Mouse (Mus musculus): Measurements from ENCODE around the gene Lyrm1.

Lyrm1 gene

GRCm38 (mm10) chr7:119895639-119896512, at the start of gene Lyrm1, which contains the start of gene Dcun1d3:
Gene Lyrm1 (plus strand): TSS chr7:119895861.
Gene Dcun1d3 (minus strand): TSS chr7:119896298.
- in situ Hi-C loops (cut with MboI; ENCODE audit: low sequenced_read_pairs), result no loop called here

GRCm38 (mm10) chr7:119847396-119847795, 48.3 kb upstream of the Lyrm1 start:
- in situ Hi-C loops (cut with MboI; ENCODE audit: low sequenced_read_pairs), result loop anchor here (10.0 kb wide), 1 partner anchor 267 kb away; no protein-coding TSS in a partner anchor

- in situ Hi-C loops (cut with MboI; ENCODE audit: low sequenced_read_pairs), result loop anchor here (10.0 kb wide), 1 partner anchor 266 kb away; no protein-coding TSS in a partner anchor
Observed at GRCm38 (mm10) chr7:119849096-119849495, 46.6 kb upstream of the Lyrm1 start.

GRCm38 (mm10) chr7:119850737-119851136, 44.9 kb upstream of the Lyrm1 start:
- in situ Hi-C loops (cut with MboI; ENCODE audit: low sequenced_read_pairs), result loop anchor here (10.0 kb wide), 1 partner anchor 244 kb away; the partner anchor contains the start of gene Dnah3

- in situ Hi-C loops (cut with MboI; ENCODE audit: low sequenced_read_pairs), result loop anchor here (10.0 kb wide), 1 partner anchor 242 kb away; the partner anchor contains the start of gene Dnah3
Observed at GRCm38 (mm10) chr7:119852494-119852893, 43.2 kb upstream of the Lyrm1 start.

GRCm38 (mm10) chr7:119853186-119853585, 42.5 kb upstream of the Lyrm1 start:
- in situ Hi-C loops (cut with MboI; ENCODE audit: low sequenced_read_pairs), result loop anchor here (10.0 kb wide), 1 partner anchor 242 kb away; the partner anchor contains the start of gene Dnah3

- in situ Hi-C loops (cut with MboI; ENCODE audit: low sequenced_read_pairs), result loop anchor here (10.0 kb wide), 1 partner anchor 240 kb away; the partner anchor contains the start of gene Dnah3
Observed at GRCm38 (mm10) chr7:119854362-119854761, 41.3 kb upstream of the Lyrm1 start.

GRCm38 (mm10) chr7:119855031-119855430, 40.6 kb upstream of the Lyrm1 start:
- in situ Hi-C loops (cut with MboI; ENCODE audit: low sequenced_read_pairs), result loop anchor here (10.0 kb wide), 1 partner anchor 240 kb away; the partner anchor contains the start of gene Dnah3

- in situ Hi-C loops (cut with MboI; ENCODE audit: low sequenced_read_pairs), result loop anchor here (10.0 kb wide), 1 partner anchor 235 kb away; the partner anchor contains the start of gene Dnah3
Observed at GRCm38 (mm10) chr7:119859476-119859875, 36.2 kb upstream of the Lyrm1 start.

GRCm38 (mm10) chr7:119860116-119860515, 35.5 kb upstream of the Lyrm1 start:
- in situ Hi-C loops (cut with MboI; ENCODE audit: low sequenced_read_pairs), result no loop called here

- in situ Hi-C loops (cut with MboI; ENCODE audit: low sequenced_read_pairs), result no loop called here
Observed at GRCm38 (mm10) chr7:119860554-119860953, 35.1 kb upstream of the Lyrm1 start.

GRCm38 (mm10) chr7:119860971-119861334, 34.7 kb upstream of the Lyrm1 start:
- in situ Hi-C loops (cut with MboI; ENCODE audit: low sequenced_read_pairs), result no loop called here

GRCm38 (mm10) chr7:119861335-119862091, 34.1 kb upstream of the Lyrm1 start:
- in situ Hi-C loops (cut with MboI; ENCODE audit: low sequenced_read_pairs), result no loop called here

GRCm38 (mm10) chr7:119862167-119862566, 33.5 kb upstream of the Lyrm1 start:
- in situ Hi-C loops (cut with MboI; ENCODE audit: low sequenced_read_pairs), result no loop called here

- in situ Hi-C loops (cut with MboI; ENCODE audit: low sequenced_read_pairs), result no loop called here
Observed at GRCm38 (mm10) chr7:119864500-119864899, 31.2 kb upstream of the Lyrm1 start.

GRCm38 (mm10) chr7:119866136-119866535, 29.5 kb upstream of the Lyrm1 start:
- in situ Hi-C loops (cut with MboI; ENCODE audit: low sequenced_read_pairs), result no loop called here

- in situ Hi-C loops (cut with MboI; ENCODE audit: low sequenced_read_pairs), result no loop called here
Observed at GRCm38 (mm10) chr7:119872204-119872603, 23.5 kb upstream of the Lyrm1 start.

- in situ Hi-C loops (cut with MboI; ENCODE audit: low sequenced_read_pairs), result no loop called here
Observed at GRCm38 (mm10) chr7:119873050-119873449, 22.6 kb upstream of the Lyrm1 start.

- in situ Hi-C loops (cut with MboI; ENCODE audit: low sequenced_read_pairs), result no loop called here
Observed at GRCm38 (mm10) chr7:119875776-119876440, 19.8 kb upstream of the Lyrm1 start.

- in situ Hi-C loops (cut with MboI; ENCODE audit: low sequenced_read_pairs), result no loop called here
Observed at GRCm38 (mm10) chr7:119879171-119879570, 16.5 kb upstream of the Lyrm1 start.

- in situ Hi-C loops (cut with MboI; ENCODE audit: low sequenced_read_pairs), result no loop called here
Observed at GRCm38 (mm10) chr7:119880345-119880744, 15.3 kb upstream of the Lyrm1 start.
